Mouse (Mus musculus): ENCODE results near the gene Prepl. TPM values are rescaled to one million over a fixed set of nuclear protein-coding genes. Genes with fewer than 3 reads are reported as not detected.

The Prepl gene
- polyA plus RNA-seq, 1 experiment from 2014 or later: 30.5 TPM

GRCm38 (mm10) chr17:85037855-85038254 is 52.2 kb downstream of the Prepl start:
- no peaks in the 10 kb centered on the region for H3K27me3 ChIP-seq
- H3K4me1 ChIP-seq: no peaks in the 10 kb centered on the region
- no peaks in the 10 kb centered on the region for H3K36me3 ChIP-seq
- H3K9ac ChIP-seq: no peak overlapping the region
- no peaks in the 10 kb centered on the region for H3K9me3 ChIP-seq
- WGBS: 84% methylated on average over 5 of the region's 5 CpGs
- no peak for ATAC-seq (ENCODE audit: insufficient number of reproducible peaks, insufficient read depth, low FRiP score, low TSS enrichment)
- H3K4me3 ChIP-seq: no peak overlapping the region
- H3K27ac ChIP-seq: no peak overlapping the region
- no peak overlapping the region for H3K4me2 ChIP-seq (replicated peaks)

GRCm38 (mm10) chr17:85034068-85034467 is 56.0 kb downstream of the Prepl start:
- ATAC-seq (ENCODE audit: insufficient number of reproducible peaks, insufficient read depth, low FRiP score, low TSS enrichment): no peak
- WGBS: 65% methylated on average over 11 of the region's 11 CpGs
- no peak overlapping the region for H3K4me2 ChIP-seq (replicated peaks)

GRCm38 (mm10) chr17:85033087-85033486 is 57.0 kb downstream of the Prepl start:
- H3K9ac ChIP-seq: no peak overlapping the region
- 79% methylated on average over 3 of the region's 3 CpGs for WGBS
- no peak overlapping the region for H3K4me2 ChIP-seq (replicated peaks)
- no peaks in the 10 kb centered on the region for H3K27me3 ChIP-seq
- ATAC-seq (ENCODE audit: insufficient number of reproducible peaks, insufficient read depth, low FRiP score, low TSS enrichment): no peak
- H3K9me3 ChIP-seq: no peaks in the 10 kb centered on the region
- H3K27ac ChIP-seq: no peak overlapping the region
- no peak overlapping the region for H3K4me3 ChIP-seq
- H3K36me3 ChIP-seq: no peaks in the 10 kb centered on the region
- H3K4me1 ChIP-seq: no peaks in the 10 kb centered on the region

More at GRCm38 (mm10) chr17:85034068-85034467, 56.0 kb downstream of the Prepl start:
- no peak overlapping the region for H3K9ac ChIP-seq
- no peak overlapping the region for H3K27ac ChIP-seq
- H3K27me3 ChIP-seq: no peaks in the 10 kb centered on the region
- no peaks in the 10 kb centered on the region for H3K4me1 ChIP-seq
- H3K36me3 ChIP-seq: no peaks in the 10 kb centered on the region
- no peaks in the 10 kb centered on the region for H3K9me3 ChIP-seq
- no peak overlapping the region for H3K4me3 ChIP-seq

GRCm38 (mm10) chr17:85030651-85031050 is 59.4 kb downstream of the Prepl start:
- WGBS: 74% methylated on average over 5 of the region's 5 CpGs
- H3K9me3 ChIP-seq: no peaks in the 10 kb centered on the region

GRCm38 (mm10) chr17:85028797-85029196 is 61.2 kb downstream of the Prepl start:
- H3K27ac ChIP-seq: no peak overlapping the region
- no peaks in the 10 kb centered on the region for H3K9me3 ChIP-seq
- WGBS: 94% methylated on average over 10 of the region's 10 CpGs
- no peaks in the 10 kb centered on the region for H3K27me3 ChIP-seq
- no peak overlapping the region for H3K4me2 ChIP-seq (replicated peaks)
- H3K4me3 ChIP-seq: no peak overlapping the region
- ATAC-seq (ENCODE audit: insufficient number of reproducible peaks, insufficient read depth, low FRiP score, low TSS enrichment): no peak
- no peaks in the 10 kb centered on the region for H3K4me1 ChIP-seq
- H3K9ac ChIP-seq: no peak overlapping the region
- H3K36me3 ChIP-seq: no peaks in the 10 kb centered on the region

More at GRCm38 (mm10) chr17:85030651-85031050, 59.4 kb downstream of the Prepl start:
- H3K4me3 ChIP-seq: no peak overlapping the region
- no peak overlapping the region for H3K4me2 ChIP-seq (replicated peaks)
- H3K9ac ChIP-seq: no peak overlapping the region
- H3K4me1 ChIP-seq: no peaks in the 10 kb centered on the region
- no peaks in the 10 kb centered on the region for H3K27me3 ChIP-seq
- ATAC-seq (ENCODE audit: insufficient number of reproducible peaks, insufficient read depth, low FRiP score, low TSS enrichment): no peak
- no peaks in the 10 kb centered on the region for H3K36me3 ChIP-seq
- no peak overlapping the region for H3K27ac ChIP-seq

- no peaks in the 10 kb centered on the region for H3K9me3 ChIP-seq
- no peak within 1 kb of the TSS for H3K4me3 ChIP-seq
- no peaks in the 10 kb centered on the region for H3K27me3 ChIP-seq
- WGBS: 90% methylated on average over 20 of the region's 20 CpGs
- H3K4me1 ChIP-seq: 0 out of 2 replicates have a peak, but pooled peaks cover 3% of the 10 kb centered on the region
- no peaks in the 10 kb centered on the region for H3K36me3 ChIP-seq
- H3K9ac ChIP-seq: no peak within 1 kb of the TSS
- H3K27ac ChIP-seq: no peak within 1 kb of the TSS
- no peak within 1 kb of the TSS for H3K4me2 ChIP-seq (replicated peaks)
- ATAC-seq (ENCODE audit: insufficient number of reproducible peaks, insufficient read depth, low FRiP score, low TSS enrichment): no peak
Observed at GRCm38 (mm10) chr17:85028093-85028739, 61.8 kb downstream of the Prepl start, which contains the start of gene Slc3a1. Slc3a1 (plus strand) TSS chr17:85028376.

- no peak for ATAC-seq (ENCODE audit: insufficient number of reproducible peaks, insufficient read depth, low FRiP score, low TSS enrichment)
- Histone ChIP-seq H3K4me2 (replicated peaks) (no peak overlapping the region), H3K4me3 (no peak overlapping the region), H3K27me3 (no peaks in the 10 kb centered on the region), H3K4me1 (0 out of 2 replicates have a peak, but pooled peaks cover 3% of the 10 kb centered on the region), H3K9ac (no peak overlapping the region), H3K36me3 (no peaks in the 10 kb centered on the region), H3K9me3 (no peaks in the 10 kb centered on the region), H3K27ac (no peak overlapping the region)
- 87% methylated on average over 3 of the region's 3 CpGs for WGBS
Observed at GRCm38 (mm10) chr17:85027247-85027646, 62.8 kb downstream of the Prepl start.

GRCm38 (mm10) chr17:85026436-85026835 is 63.6 kb downstream of the Prepl start:
- Histone ChIP-seq H3K4me3 (no peak overlapping the region), H3K4me1 (0 out of 2 replicates have a peak, but pooled peaks cover 3% of the 10 kb centered on the region), H3K9me3 (no peaks in the 10 kb centered on the region), H3K36me3 (no peaks in the 10 kb centered on the region), H3K4me2 (replicated peaks) (no peak overlapping the region), H3K27me3 (no peaks in the 10 kb centered on the region), H3K27ac (no peak overlapping the region), H3K9ac (no peak overlapping the region)
- no peak for ATAC-seq (ENCODE audit: insufficient number of reproducible peaks, insufficient read depth, low FRiP score, low TSS enrichment)
- WGBS: 88% methylated on average over 6 of the region's 6 CpGs

- Histone ChIP-seq H3K27ac (no peak overlapping the region), H3K4me3 (no peak overlapping the region), H3K27me3 (no peaks in the 10 kb centered on the region), H3K4me1 (0 out of 2 replicates have a peak, but pooled peaks cover 3% of the 10 kb centered on the region), H3K4me2 (replicated peaks) (no peak overlapping the region), H3K9me3 (no peaks in the 10 kb centered on the region), H3K9ac (no peak overlapping the region), H3K36me3 (no peaks in the 10 kb centered on the region)
- 92% methylated on average over 6 of the region's 6 CpGs for WGBS
- no peak for ATAC-seq (ENCODE audit: insufficient number of reproducible peaks, insufficient read depth, low FRiP score, low TSS enrichment)
Observed at GRCm38 (mm10) chr17:85025151-85025550, 64.9 kb downstream of the Prepl start.

GRCm38 (mm10) chr17:85024237-85024636 is 65.8 kb downstream of the Prepl start:
- Histone ChIP-seq H3K4me1 (0 out of 2 replicates have a peak, but pooled peaks cover 3% of the 10 kb centered on the region), H3K4me2 (replicated peaks) (no peak overlapping the region), H3K9ac (no peak overlapping the region), H3K27me3 (no peaks in the 10 kb centered on the region), H3K9me3 (no peaks in the 10 kb centered on the region), H3K4me3 (no peak overlapping the region), H3K36me3 (no peaks in the 10 kb centered on the region), H3K27ac (no peak overlapping the region)
- ATAC-seq (ENCODE audit: insufficient number of reproducible peaks, insufficient read depth, low FRiP score, low TSS enrichment): no peak
- 83% methylated on average over 8 of the region's 8 CpGs for WGBS

GRCm38 (mm10) chr17:85023247-85024167 is 66.5 kb downstream of the Prepl start:
- H3K9ac ChIP-seq: no peak overlapping the region
- H3K27me3 ChIP-seq: no peaks in the 10 kb centered on the region
- H3K9me3 ChIP-seq: no peaks in the 10 kb centered on the region
- no peaks in the 10 kb centered on the region for H3K36me3 ChIP-seq
- 62% methylated on average over 22 of the region's 22 CpGs for WGBS
- 0 out of 2 replicates have a peak, but pooled peaks cover 3% of the 10 kb centered on the region for H3K4me1 ChIP-seq
- no peak overlapping the region for H3K27ac ChIP-seq
- H3K4me2 ChIP-seq (replicated peaks): no peak overlapping the region
- no peak overlapping the region for H3K4me3 ChIP-seq
- no peak for ATAC-seq (ENCODE audit: insufficient number of reproducible peaks, insufficient read depth, low FRiP score, low TSS enrichment)

Measured in embryonic facial prominence, embryonic 12.5 days (tissue).